Mouse (Mus musculus) embryonic facial prominence, embryonic 11.5 days (tissue): ENCODE data around the gene Thoc3. TPM values are rescaled to one million over a fixed set of nuclear protein-coding genes. Genes with fewer than 3 reads are reported as not detected.
A peak's percentile ranks its signal among the peaks of the same experiment; 100 is the strongest.

Experiments
- ATAC-seq: fragments of 200-750 bp; cut with Nextera tagmentation; replicated peaks from 2 replicates; pipeline ENCODE4 v1.8.0; 2017; ENCODE audit warnings: low read depth; ENCODE audit not compliant: insufficient number of reproducible peaks, low FRiP score, low TSS enrichment
- DNase-seq: peaks from one replicate; pipeline ENCODE4 v3.0.0-alpha.2; 2015; ENCODE audit warnings: low spot score
- H3K27ac ChIP-seq: fragments of 300-500 bp; sonication (generic); replicated peaks from 2 replicates; pipeline ENCODE4 v1.5.1; 2014; ENCODE audit warnings: mild to moderate bottlenecking, low read depth, low read length, control low read depth
- H3K27me3 ChIP-seq: fragments of 300-500 bp; sonication (generic); 2 replicates; pipeline ENCODE4 v1.6.1; 2014; ENCODE audit warnings: mild to moderate bottlenecking, low read length, moderate library complexity, mixed read lengths; ENCODE audit not compliant: control insufficient read depth, insufficient read depth
- H3K36me3 ChIP-seq: fragments of 300-500 bp; sonication (generic); replicated peaks from 2 replicates; pipeline ENCODE4 v1.6.1; 2014; ENCODE audit warnings: low read depth, mild to moderate bottlenecking, low read length, moderate library complexity, mixed read lengths; ENCODE audit not compliant: control insufficient read depth, insufficient read depth
- H3K4me1 ChIP-seq: fragments of 300-500 bp; sonication (generic); 2 replicates; pipeline ENCODE4 v1.6.1; 2014; ENCODE audit warnings: low read length, mixed read lengths; ENCODE audit not compliant: control insufficient read depth, insufficient read depth
- H3K4me2 ChIP-seq: fragments of 300-500 bp; sonication (generic); 2 replicates; pipeline ENCODE4 v1.6.1; 2014; ENCODE audit warnings: low read depth, mild to moderate bottlenecking, control low read depth, low read length, moderate library complexity
- H3K4me3 ChIP-seq: fragments of 300-500 bp; sonication (generic); 2 replicates; pipeline ENCODE4 v1.5.1; 2014; ENCODE audit warnings: low read depth, low read length, control low read depth
- H3K9ac ChIP-seq: fragments of 300-500 bp; sonication (generic); replicated peaks from 2 replicates; pipeline ENCODE4 v1.6.1; 2014; ENCODE audit warnings: mild to moderate bottlenecking, control low read depth, low read length
- H3K9me3 ChIP-seq: fragments of 300-500 bp; sonication (generic); replicated peaks from 2 replicates; pipeline ENCODE4 v1.6.1; 2016; ENCODE audit warnings: mild to moderate bottlenecking, low read length, inconsistent platforms, mixed read lengths; ENCODE audit not compliant: control insufficient read depth
- WGBS: fragments of 180-500 bp; shearing (Covaris S2); extraction: QIAGEN DNeasy Blood & Tissue Kit; methylation state at CpG from one replicate; pipeline ENCODE4 v1.1.7; 2014; 5-methylcytosine and 5-hydroxymethylcytosine counted together
- polyA plus RNA-seq: library from polyadenylated mRNA; unstranded; fragments of >200 nt; fragmentation: Nextera tagmentation; extraction: Ambion mirVana; gene quantifications from 2 replicates; pipeline ENCODE4 v1.2.1, GENCODE M21; 2014

Thoc3 gene
- polyA plus RNA-seq, 1 experiment from 2014 or later = 161 TPM

- H3K27me3 ChIP-seq = no peaks in the 10 kb centered on the region
- H3K4me1 ChIP-seq = no peaks in the 10 kb centered on the region
- no peak overlapping the region for H3K4me2 ChIP-seq
- no peaks in the 10 kb centered on the region for H3K9me3 ChIP-seq
- no peak overlapping the region for H3K4me3 ChIP-seq
- WGBS = 92% methylated on average over 6 of the region's 6 CpGs
- DNase-seq = no peak
- no peak for ATAC-seq
- H3K9ac ChIP-seq = no peak overlapping the region
- H3K36me3 ChIP-seq = no peaks in the 10 kb centered on the region
- no peak overlapping the region for H3K27ac ChIP-seq
Measured at GRCm38 (mm10) chr13:54437083-54437482, 31.6 kb downstream of the Thoc3 start.

DNA sequence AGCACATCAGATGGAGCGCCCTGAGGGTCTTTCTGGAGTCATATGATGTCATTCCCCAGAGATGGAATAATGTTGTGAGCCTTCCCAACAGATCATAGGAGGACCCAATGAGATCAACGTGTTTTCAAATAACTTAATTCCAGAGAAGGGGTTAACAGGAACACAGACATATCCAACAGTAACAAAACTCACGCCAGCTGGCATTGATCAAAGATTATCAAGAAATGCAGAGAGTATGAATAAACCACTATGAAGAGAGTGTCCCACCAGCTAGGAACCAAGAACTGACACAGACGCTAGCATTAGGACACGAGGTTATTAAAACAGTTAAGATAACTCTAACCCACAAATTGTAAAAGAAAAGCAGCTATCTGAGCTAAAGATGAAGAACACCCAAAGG lies 32.0 kb downstream of the Thoc3 start:
- 68% methylated on average over 5 of the region's 5 CpGs for WGBS
- Histone ChIP-seq H3K9me3 (no peaks in the 10 kb centered on the region), H3K9ac (no peak overlapping the region), H3K27ac (no peak overlapping the region), H3K4me3 (no peak overlapping the region), H3K36me3 (no peaks in the 10 kb centered on the region), H3K4me1 (no peaks in the 10 kb centered on the region), H3K4me2 (no peak overlapping the region), H3K27me3 (no peaks in the 10 kb centered on the region)
- DNase-seq (no peak), ATAC-seq (no peak)

GRCm38 (mm10) chr13:54431161-54431560 lies 37.5 kb downstream of the Thoc3 start:
- H3K4me1 ChIP-seq = no peaks in the 10 kb centered on the region
- H3K4me2 ChIP-seq = no peak overlapping the region
- H3K4me3 ChIP-seq = no peak overlapping the region
- no peaks in the 10 kb centered on the region for H3K36me3 ChIP-seq
- WGBS = 86% methylated on average over 9 of the region's 9 CpGs
- no peak overlapping the region for H3K9ac ChIP-seq
- ATAC-seq = no peak
- no peak for DNase-seq
- H3K27me3 ChIP-seq = no peaks in the 10 kb centered on the region
- no peak overlapping the region for H3K27ac ChIP-seq
- no peaks in the 10 kb centered on the region for H3K9me3 ChIP-seq

GRCm38 (mm10) chr13:54430051-54430450 lies 38.6 kb downstream of the Thoc3 start:
- whole genome bisulfite sequencing = 59% methylated on average over 2 of the region's 2 CpGs

GRCm38 (mm10) chr13:54428771-54429170 lies 39.9 kb downstream of the Thoc3 start:
- 82% methylated on average over 3 of the region's 3 CpGs for WGBS
- H3K36me3 ChIP-seq = no peaks in the 10 kb centered on the region

More at GRCm38 (mm10) chr13:54430051-54430450, 38.6 kb downstream of the Thoc3 start:
- Histone ChIP-seq H3K4me2 (no peak overlapping the region), H3K9ac (no peak overlapping the region), H3K9me3 (no peaks in the 10 kb centered on the region), H3K27ac (no peak overlapping the region), H3K4me1 (no peaks in the 10 kb centered on the region), H3K27me3 (no peaks in the 10 kb centered on the region), H3K4me3 (no peak overlapping the region), H3K36me3 (no peaks in the 10 kb centered on the region)
- ATAC-seq = no peak
- no peak for DNase-seq

GRCm38 (mm10) chr13:54426781-54427655 lies 41.6 kb downstream of the Thoc3 start:
- Histone ChIP-seq H3K27me3 (no peaks in the 10 kb centered on the region), H3K27ac (no peak overlapping the region), H3K36me3 (no peaks in the 10 kb centered on the region), H3K4me1 (no peaks in the 10 kb centered on the region), H3K4me2 (no peak overlapping the region), H3K4me3 (no peak overlapping the region), H3K9me3 (no peaks in the 10 kb centered on the region), H3K9ac (no peak overlapping the region)
- DNase-seq (no peak), ATAC-seq (no peak)
- WGBS = 77% methylated on average over 10 of the region's 10 CpGs

More at GRCm38 (mm10) chr13:54428771-54429170, 39.9 kb downstream of the Thoc3 start:
- no peak overlapping the region for H3K4me2 ChIP-seq
- no peak overlapping the region for H3K4me3 ChIP-seq
- H3K27ac ChIP-seq = no peak overlapping the region
- no peaks in the 10 kb centered on the region for H3K9me3 ChIP-seq
- H3K27me3 ChIP-seq = no peaks in the 10 kb centered on the region
- H3K9ac ChIP-seq = no peak overlapping the region
- no peak for DNase-seq
- ATAC-seq = no peak
- no peaks in the 10 kb centered on the region for H3K4me1 ChIP-seq

DNA sequence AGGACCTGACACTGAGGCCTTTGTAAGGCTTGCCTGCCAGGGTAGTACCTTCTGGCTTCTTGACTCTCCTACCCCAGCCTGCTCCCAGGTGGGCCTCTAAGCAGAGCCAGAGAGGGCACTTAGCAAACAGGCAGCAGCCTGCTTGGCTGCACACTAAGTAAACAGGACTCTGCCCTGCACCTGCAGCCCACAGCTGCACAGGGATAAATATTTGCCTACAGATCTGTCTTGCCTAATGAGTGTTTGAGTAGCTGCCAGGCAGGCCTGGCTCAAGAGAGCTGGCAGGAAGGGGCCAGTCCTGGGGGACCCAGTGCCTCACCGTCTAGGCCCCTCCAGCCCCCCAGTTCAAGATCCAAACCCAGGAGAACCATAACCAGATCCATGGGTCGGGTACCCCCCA lies 43.4 kb downstream of the Thoc3 start:
- Histone ChIP-seq H3K27ac (no peak overlapping the region), H3K4me3 (no peak overlapping the region), H3K4me2 (no peak overlapping the region), H3K27me3 (no peaks in the 10 kb centered on the region), H3K4me1 (no peaks in the 10 kb centered on the region), H3K9ac (no peak overlapping the region), H3K36me3 (no peaks in the 10 kb centered on the region), H3K9me3 (no peaks in the 10 kb centered on the region)
- WGBS = 35% methylated on average over 2 of the region's 2 CpGs
- DNase-seq (peak; percentile 37), ATAC-seq (peak; percentile 39; the same call in 1 of the 2 replicates)

GRCm38 (mm10) chr13:54420226-54420625 lies 48.4 kb downstream of the Thoc3 start:
- WGBS = 73% methylated on average over 12 of the region's 12 CpGs
- H3K27me3 ChIP-seq = no peaks in the 10 kb centered on the region
- no peak for ATAC-seq
- no peak for DNase-seq
- H3K4me3 ChIP-seq = no peak overlapping the region
- no peak overlapping the region for H3K4me2 ChIP-seq
- H3K27ac ChIP-seq = no peak overlapping the region
- no peaks in the 10 kb centered on the region for H3K36me3 ChIP-seq
- no peak overlapping the region for H3K9ac ChIP-seq
- no peaks in the 10 kb centered on the region for H3K4me1 ChIP-seq
- no peaks in the 10 kb centered on the region for H3K9me3 ChIP-seq
